Mouse (Mus musculus) midbrain, embryonic 13.5 days (tissue): Measurements from ENCODE around the gene Clnk. TPM values are rescaled to one million over a fixed set of nuclear protein-coding genes. Genes with fewer than 3 reads are reported as not detected.

Source experiments
- ATAC-seq: fragments of 200-750 bp; cut with Nextera tagmentation; 2 replicates; pipeline ENCODE4 v1.8.0; 2017; ENCODE audit warnings: mild to moderate bottlenecking, moderate TSS enrichment, moderate library complexity
- H3K27ac ChIP-seq: fragments of 300-500 bp; sonication (generic); 2 replicates; pipeline ENCODE4 v1.5.1; 2015; ENCODE audit warnings: inconsistent platforms, mild to moderate bottlenecking, moderate library complexity
- H3K27me3 ChIP-seq: fragments of 300-500 bp; sonication (generic); 2 replicates; pipeline ENCODE4 v1.6.1; 2015; ENCODE audit warnings: mild to moderate bottlenecking, inconsistent platforms
- H3K36me3 ChIP-seq: fragments of 300-500 bp; sonication (generic); 2 replicates; pipeline ENCODE4 v1.6.1; 2015; ENCODE audit warnings: mild to moderate bottlenecking, inconsistent platforms
- H3K4me1 ChIP-seq: fragments of 300-500 bp; sonication (generic); replicated peaks from 2 replicates; pipeline ENCODE4 v1.6.1; 2015; ENCODE audit warnings: inconsistent platforms
- H3K4me2 ChIP-seq: fragments of 300-500 bp; sonication (generic); replicated peaks from 2 replicates; pipeline ENCODE4 v1.6.1; 2015; ENCODE audit warnings: moderate library complexity, mild to moderate bottlenecking, inconsistent platforms
- H3K4me3 ChIP-seq: fragments of 300-500 bp; sonication (generic); replicated peaks from 2 replicates; pipeline ENCODE4 v1.5.1; 2015; ENCODE audit warnings: mild to moderate bottlenecking, inconsistent platforms
- H3K9ac ChIP-seq: fragments of 300-500 bp; sonication (generic); replicated peaks from 2 replicates; pipeline ENCODE4 v1.6.1; 2015; ENCODE audit warnings: mild to moderate bottlenecking, inconsistent platforms
- H3K9me3 ChIP-seq: fragments of 300-500 bp; sonication (generic); 2 replicates; pipeline ENCODE4 v1.6.1; 2016; ENCODE audit warnings: mild to moderate bottlenecking, inconsistent platforms
- WGBS: fragments of 180-500 bp; shearing (Covaris S2); methylation state at CpG from one replicate; pipeline ENCODE4 v1.1.7; 2015; 5-methylcytosine and 5-hydroxymethylcytosine counted together
- polyA plus RNA-seq: library from polyadenylated mRNA; unstranded; fragments of >200 nt; fragmentation: Nextera tagmentation; extraction: Ambion mirVana; gene quantifications from 2 replicates; pipeline ENCODE4 v1.2.1, GENCODE M21; 2015

Gene Clnk
- polyA plus RNA-seq, 1 experiment from 2014 or later = 0.24 TPM

DNA sequence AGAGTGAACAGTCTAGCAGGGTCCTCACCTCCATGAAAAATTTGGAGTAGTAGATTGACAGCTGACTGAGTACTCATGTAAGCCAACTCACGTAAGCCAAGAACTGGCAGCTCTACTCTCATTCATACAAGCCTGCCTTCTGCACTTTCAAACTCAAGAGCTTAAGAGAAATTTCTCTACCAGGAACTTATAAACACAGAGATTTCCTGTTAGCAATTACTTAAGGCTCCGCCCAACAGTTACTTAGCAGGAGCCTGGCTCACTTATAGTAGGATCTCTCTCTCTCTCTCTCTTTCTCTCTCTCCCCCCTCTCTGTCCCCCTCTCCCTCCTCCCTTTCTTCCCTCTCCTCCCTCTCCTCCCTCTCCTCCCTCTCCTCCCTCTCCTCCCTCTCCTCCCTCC lies 32.3 kb downstream of the Clnk start:
- Histone ChIP-seq H3K27ac (no peak overlapping the region), H3K4me3 (no peak overlapping the region), H3K27me3 (no peaks in the 10 kb centered on the region), H3K36me3 (no peaks in the 10 kb centered on the region), H3K4me2 (no peak overlapping the region), H3K9me3 (no peaks in the 10 kb centered on the region), H3K4me1 (no peaks in the 10 kb centered on the region), H3K9ac (no peak overlapping the region)
- 97% methylated on average over 2 of the region's 2 CpGs for WGBS
- no peak for ATAC-seq

- 97% methylated on average over 1 of the region's 1 CpGs for WGBS
- no peak overlapping the region for H3K27ac ChIP-seq
- H3K4me3 ChIP-seq = no peak overlapping the region
- no peaks in the 10 kb centered on the region for H3K36me3 ChIP-seq
- H3K27me3 ChIP-seq = no peaks in the 10 kb centered on the region
- no peak overlapping the region for H3K4me2 ChIP-seq
- no peaks in the 10 kb centered on the region for H3K9me3 ChIP-seq
- no peak overlapping the region for H3K9ac ChIP-seq
- no peak for ATAC-seq
- H3K4me1 ChIP-seq = no peaks in the 10 kb centered on the region
These were observed 36.6 kb downstream of the Clnk start for GRCm38 (mm10) chr5:38839981-38840380.

DNA sequence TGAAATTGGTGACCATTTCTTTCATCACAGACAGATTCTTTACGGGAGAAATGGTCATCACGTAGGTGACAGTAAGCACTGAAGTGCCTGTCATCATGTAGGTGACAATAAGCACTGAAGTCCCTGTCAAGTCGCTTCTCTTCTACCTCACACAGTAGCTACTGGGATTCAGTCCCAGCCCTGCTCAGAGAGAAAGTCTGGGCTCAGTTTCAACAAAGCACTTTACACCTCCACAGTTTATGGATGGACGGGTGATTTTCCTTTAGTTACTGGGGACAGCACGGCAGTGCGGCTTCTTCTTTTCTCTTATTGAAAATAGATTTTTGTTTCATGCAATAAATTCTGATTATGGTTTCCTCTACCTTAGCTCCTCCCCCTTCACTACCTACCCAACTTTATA lies 49.3 kb downstream of the Clnk start:
- H3K4me3 ChIP-seq = no peak overlapping the region
- H3K9me3 ChIP-seq = no peaks in the 10 kb centered on the region
- H3K36me3 ChIP-seq = no peaks in the 10 kb centered on the region
- no peak overlapping the region for H3K9ac ChIP-seq
- ATAC-seq = no peak
- 0 out of 2 replicates have a peak, but pooled peaks cover 3% of the 10 kb centered on the region for H3K4me1 ChIP-seq
- H3K4me2 ChIP-seq = no peak overlapping the region
- H3K27ac ChIP-seq = no peak overlapping the region
- no peaks in the 10 kb centered on the region for H3K27me3 ChIP-seq
- WGBS = 89% methylated on average over 6 of the region's 6 CpGs

DNA sequence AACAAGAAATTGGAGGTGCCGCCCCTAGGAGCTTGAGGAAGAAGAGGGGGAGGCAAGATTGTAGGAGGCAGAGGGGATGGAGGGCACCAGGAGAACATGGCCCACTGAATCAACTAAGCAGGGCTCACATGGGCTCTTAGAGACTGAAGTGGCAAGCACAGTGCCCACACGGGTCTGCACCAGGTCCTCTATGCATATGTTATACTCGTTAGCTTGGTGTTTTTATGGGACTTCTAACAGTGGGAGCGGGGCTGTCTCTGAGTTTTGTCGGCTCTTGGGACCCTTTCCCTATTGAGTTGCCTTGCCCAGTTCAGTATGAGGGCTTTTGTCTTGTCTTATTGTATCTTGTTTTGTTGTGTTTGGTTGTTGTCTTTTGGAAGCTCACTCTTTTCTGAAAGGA lies 50.0 kb downstream of the Clnk start:
- Histone ChIP-seq H3K4me1 (0 out of 2 replicates have a peak, but pooled peaks cover 3% of the 10 kb centered on the region), H3K9me3 (no peaks in the 10 kb centered on the region), H3K27ac (no peak overlapping the region), H3K27me3 (no peaks in the 10 kb centered on the region), H3K36me3 (no peaks in the 10 kb centered on the region), H3K4me2 (no peak overlapping the region), H3K4me3 (no peak overlapping the region), H3K9ac (no peak overlapping the region)
- ATAC-seq = no peak
- 83% methylated on average over 5 of the region's 5 CpGs for WGBS

DNA sequence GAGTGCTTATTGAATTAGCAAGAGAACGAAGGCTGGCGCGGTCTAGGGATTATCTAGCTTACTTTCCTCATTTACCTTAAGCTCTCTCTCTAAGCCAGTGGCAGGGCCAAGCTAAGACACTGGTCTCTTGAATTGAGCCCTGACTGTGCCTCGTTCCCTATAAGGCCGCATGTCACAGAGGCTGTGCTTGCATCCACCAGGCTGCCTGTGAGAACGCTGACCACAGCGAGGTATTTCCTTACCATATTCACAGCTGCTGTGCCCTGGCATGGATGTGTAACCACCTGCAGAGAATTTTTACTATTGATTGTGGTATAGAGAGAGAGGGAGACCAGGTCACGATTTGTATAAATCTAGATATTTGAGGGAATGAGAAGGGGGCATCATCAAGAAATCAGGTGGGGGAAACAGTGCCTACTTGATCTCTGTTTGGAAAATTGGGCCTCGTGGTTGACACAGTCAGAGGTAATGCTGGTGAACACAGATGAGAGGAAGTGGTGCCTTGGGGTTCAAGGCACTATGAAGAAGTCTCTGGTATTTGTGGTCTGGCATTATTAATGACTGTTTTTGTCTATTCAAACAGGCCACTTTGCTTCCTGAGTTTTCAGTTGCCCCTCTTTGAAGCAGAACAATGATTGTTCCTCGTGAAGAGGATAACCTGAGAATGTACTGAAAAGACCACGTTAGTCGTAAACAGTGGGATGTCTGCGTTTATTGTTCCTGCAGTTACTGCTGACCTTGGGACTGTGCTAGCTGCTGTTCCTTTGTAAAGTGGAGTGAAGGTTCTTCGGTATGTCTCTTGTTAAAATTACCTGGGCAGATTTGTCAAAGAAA lies 52.3 kb downstream of the Clnk start:
- no peaks in the 10 kb centered on the region for H3K27me3 ChIP-seq
- H3K9ac ChIP-seq = no peak overlapping the region
- no peak overlapping the region for H3K4me2 ChIP-seq
- ATAC-seq = no peak
- H3K9me3 ChIP-seq = no peaks in the 10 kb centered on the region
- H3K27ac ChIP-seq = no peak overlapping the region
- H3K4me1 ChIP-seq = 0 out of 2 replicates have a peak, but pooled peaks cover 3% of the 10 kb centered on the region
- H3K36me3 ChIP-seq = no peaks in the 10 kb centered on the region
- 65% methylated on average over 14 of the region's 14 CpGs for WGBS
- no peak overlapping the region for H3K4me3 ChIP-seq

GRCm38 (mm10) chr5:38813391-38814109 lies 63.1 kb downstream of the Clnk start:
- H3K9me3 ChIP-seq = no peaks in the 10 kb centered on the region
- H3K4me1 ChIP-seq = peaks cover 5% of the 10 kb centered on the region; the same call in 1 of the 2 replicates
- H3K27ac ChIP-seq = no peak overlapping the region
- no peak overlapping the region for H3K4me2 ChIP-seq
- ATAC-seq = peak; percentile 49
- 60% methylated on average over 9 of the region's 9 CpGs for WGBS
- no peak overlapping the region for H3K9ac ChIP-seq
- H3K36me3 ChIP-seq = no peaks in the 10 kb centered on the region
- no peaks in the 10 kb centered on the region for H3K27me3 ChIP-seq
- no peak overlapping the region for H3K4me3 ChIP-seq

GRCm38 (mm10) chr5:38812916-38813315 lies 63.7 kb downstream of the Clnk start:
- Histone ChIP-seq H3K4me3 (no peak overlapping the region), H3K36me3 (no peaks in the 10 kb centered on the region), H3K4me1 (peaks cover 5% of the 10 kb centered on the region; the same call in 1 of the 2 replicates), H3K9me3 (no peaks in the 10 kb centered on the region), H3K4me2 (no peak overlapping the region), H3K27ac (no peak overlapping the region), H3K27me3 (no peaks in the 10 kb centered on the region), H3K9ac (no peak overlapping the region)
- 77% methylated on average over 7 of the region's 7 CpGs for WGBS
- no peak for ATAC-seq

- WGBS = 46% methylated on average over 7 of the region's 7 CpGs
These were observed 64.2 kb downstream of the Clnk start for GRCm38 (mm10) chr5:38812386-38812785.

DNA sequence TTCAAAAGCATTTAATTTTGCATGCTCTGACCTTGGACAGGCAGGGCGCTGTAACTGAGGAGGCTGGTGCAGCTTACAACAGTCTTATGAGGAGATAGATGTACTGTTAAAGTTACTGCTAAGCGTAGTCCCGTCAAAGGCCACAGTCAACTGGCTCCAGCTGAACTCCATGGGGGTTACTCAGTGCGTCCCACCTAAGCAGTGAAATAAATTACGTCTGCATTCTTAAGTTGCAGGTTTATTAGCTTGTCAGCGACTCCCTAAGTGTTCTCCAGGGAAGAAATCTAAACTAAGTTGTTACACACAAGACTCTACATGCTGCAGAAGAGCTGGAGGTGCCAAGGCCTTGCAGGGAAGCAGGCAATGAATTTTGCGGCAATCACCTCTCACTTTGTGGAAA lies 77.7 kb downstream of the Clnk start:
- H3K27ac ChIP-seq = no peak overlapping the region
- no peaks in the 10 kb centered on the region for H3K9me3 ChIP-seq
- 0 out of 2 replicates have a peak, but pooled peaks cover 6% of the 10 kb centered on the region for H3K4me1 ChIP-seq
- no peak overlapping the region for H3K4me3 ChIP-seq
- no peaks in the 10 kb centered on the region for H3K27me3 ChIP-seq
- no peak overlapping the region for H3K4me2 ChIP-seq
- no peaks in the 10 kb centered on the region for H3K36me3 ChIP-seq
- no peak overlapping the region for H3K9ac ChIP-seq
- WGBS = 94% methylated on average over 7 of the region's 7 CpGs
- no peak for ATAC-seq

More at GRCm38 (mm10) chr5:38812386-38812785, 64.2 kb downstream of the Clnk start:
- no peak overlapping the region for H3K4me3 ChIP-seq
- H3K4me2 ChIP-seq = no peak overlapping the region
- H3K27ac ChIP-seq = no peak overlapping the region
- no peaks in the 10 kb centered on the region for H3K36me3 ChIP-seq
- peaks cover 5% of the 10 kb centered on the region; the same call in 1 of the 2 replicates for H3K4me1 ChIP-seq
- no peak for ATAC-seq
- H3K9ac ChIP-seq = no peak overlapping the region
- no peaks in the 10 kb centered on the region for H3K27me3 ChIP-seq
- no peaks in the 10 kb centered on the region for H3K9me3 ChIP-seq

GRCm38 (mm10) chr5:38795139-38795538 lies 81.5 kb downstream of the Clnk start:
- 57% methylated on average over 11 of the region's 11 CpGs for whole genome bisulfite sequencing
- Histone ChIP-seq H3K36me3 (no peaks in the 10 kb centered on the region), H3K4me2 (no peak overlapping the region), H3K9ac (no peak overlapping the region), H3K27ac (no peak overlapping the region), H3K9me3 (no peaks in the 10 kb centered on the region), H3K4me3 (no peak overlapping the region), H3K4me1 (0 out of 2 replicates have a peak, but pooled peaks cover 6% of the 10 kb centered on the region), H3K27me3 (no peaks in the 10 kb centered on the region)
- no peak for ATAC-seq

GRCm38 (mm10) chr5:38791116-38791515 lies 85.5 kb downstream of the Clnk start:
- ATAC-seq = no peak
- H3K27me3 ChIP-seq = no peaks in the 10 kb centered on the region
- H3K9me3 ChIP-seq = no peaks in the 10 kb centered on the region
- H3K4me1 ChIP-seq = peaks cover 28% of the 10 kb centered on the region
- no peak overlapping the region for H3K4me3 ChIP-seq
- no peaks in the 10 kb centered on the region for H3K36me3 ChIP-seq
- H3K27ac ChIP-seq = no peak overlapping the region
- no peak overlapping the region for H3K9ac ChIP-seq
- H3K4me2 ChIP-seq = no peak overlapping the region
- 87% methylated on average over 2 of the region's 2 CpGs for WGBS

DNA sequence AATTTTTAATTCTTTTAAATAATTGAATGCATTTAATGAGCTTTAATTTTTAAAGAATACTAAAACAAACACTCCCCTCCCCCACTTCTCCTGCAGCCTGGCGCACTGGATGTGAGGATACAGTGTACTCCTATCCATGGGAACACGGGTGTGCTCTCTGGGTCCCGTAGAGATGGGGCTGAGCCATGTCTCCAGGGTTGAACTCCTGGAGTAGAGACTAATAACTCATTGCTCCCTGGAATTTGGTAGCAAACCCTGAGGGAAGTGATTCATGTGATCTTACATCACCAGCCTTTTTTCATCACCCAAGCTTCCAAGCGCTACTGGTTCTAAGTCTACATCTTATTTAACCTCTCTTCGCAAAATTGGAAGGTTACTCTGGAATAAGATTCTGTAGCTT lies 87.8 kb downstream of the Clnk start:
- no peak for ATAC-seq
- no peaks in the 10 kb centered on the region for H3K36me3 ChIP-seq
- H3K4me2 ChIP-seq = no peak overlapping the region
- H3K27me3 ChIP-seq = no peaks in the 10 kb centered on the region
- 90% methylated on average over 5 of the region's 5 CpGs for WGBS
- H3K4me1 ChIP-seq = peaks cover 23% of the 10 kb centered on the region
- no peaks in the 10 kb centered on the region for H3K9me3 ChIP-seq
- no peak overlapping the region for H3K4me3 ChIP-seq
- H3K9ac ChIP-seq = no peak overlapping the region
- H3K27ac ChIP-seq = no peak overlapping the region
